Mouse (Mus musculus) cerebellum, adult 9-11 months (tissue): Measurements from ENCODE around the gene Gadd45g.
A peak's percentile ranks its signal among the peaks of the same experiment; 100 is the strongest.

ENCODE experiments used
- DNase-seq: peaks from one replicate; pipeline ENCODE4 v3.0.0; 2022

Gadd45g gene

GRCm38 (mm10) chr13:51846301-51846867 is at the start of gene Gadd45g:
Gene Gadd45g, plus strand, starts transcription at chr13:51846678.
- DNase-seq: peak; percentile 96

- no peak for DNase-seq
Measured at GRCm38 (mm10) chr13:51797899-51798746, 48.4 kb upstream of the Gadd45g start.

- no peak for DNase-seq
Measured at GRCm38 (mm10) chr13:51799735-51800522, 46.5 kb upstream of the Gadd45g start.

- peak; percentile 26 for DNase-seq
Measured at GRCm38 (mm10) chr13:51800921-51801320, 45.6 kb upstream of the Gadd45g start.

GRCm38 (mm10) chr13:51805634-51806033 is 40.8 kb upstream of the Gadd45g start:
- peak; percentile 90 for DNase-seq

- DNase-seq: peak; percentile 80
Measured at GRCm38 (mm10) chr13:51806220-51806619, 40.3 kb upstream of the Gadd45g start.

- peak; percentile 36 for DNase-seq
Measured at GRCm38 (mm10) chr13:51808141-51808540, 38.3 kb upstream of the Gadd45g start.

GRCm38 (mm10) chr13:51813621-51814615 is 32.6 kb upstream of the Gadd45g start:
- no peak for DNase-seq

- DNase-seq: no peak
Measured at GRCm38 (mm10) chr13:51814646-51815045, 31.8 kb upstream of the Gadd45g start.

GRCm38 (mm10) chr13:51815865-51816504 is 30.5 kb upstream of the Gadd45g start:
- DNase-seq: peak; percentile 53

GRCm38 (mm10) chr13:51816559-51817041 is 29.9 kb upstream of the Gadd45g start:
- peak; percentile 82 for DNase-seq

GRCm38 (mm10) chr13:51818170-51818943 is 28.1 kb upstream of the Gadd45g start:
- no peak for DNase-seq

- no peak for DNase-seq
Measured at GRCm38 (mm10) chr13:51818944-51819326, 27.5 kb upstream of the Gadd45g start.

GRCm38 (mm10) chr13:51819351-51819750 is 27.1 kb upstream of the Gadd45g start:
- DNase-seq: no peak

- DNase-seq: no peak
Measured at GRCm38 (mm10) chr13:51821988-51822387, 24.5 kb upstream of the Gadd45g start.

GRCm38 (mm10) chr13:51823822-51824495 is 22.5 kb upstream of the Gadd45g start:
- DNase-seq: no peak

GRCm38 (mm10) chr13:51830744-51831450 is 15.6 kb upstream of the Gadd45g start:
- DNase-seq: peak; percentile 62

- DNase-seq: no peak
Measured at GRCm38 (mm10) chr13:51832491-51832890, 14.0 kb upstream of the Gadd45g start.

- DNase-seq: peak; percentile 93
Measured at GRCm38 (mm10) chr13:51833611-51834010, 12.9 kb upstream of the Gadd45g start.
